Mouse (Mus musculus) heart, adult 2 months (tissue): ENCODE measurements around the gene Vwa3b. TPM values are rescaled to one million over a fixed set of nuclear protein-coding genes. Genes with fewer than 3 reads are reported as not detected.
A peak's percentile ranks its signal among the peaks of the same experiment; 100 is the strongest.

Experiments used
- DNase-seq, 2 experiments: peaks; one replicate each; pipeline ENCODE4 v3.0.0; 2021
- H3K27ac ChIP-seq: fragments of 200-600 bp; 2 replicates; pipeline ENCODE4 v1.8.1; 2022
- H3K27me3 ChIP-seq: fragments of 200-500 bp; 2 replicates; pipeline ENCODE4 v1.6.1; 2012; ENCODE audit warnings: mild to moderate bottlenecking, low read length, inconsistent platforms, mixed read lengths; ENCODE audit not compliant: control insufficient read depth, insufficient read depth
- H3K36me3 ChIP-seq: fragments of 200-500 bp; 2 replicates; pipeline ENCODE4 v1.6.1; 2012; ENCODE audit warnings: low read length, inconsistent platforms; ENCODE audit not compliant: control insufficient read depth, insufficient read depth
- H3K4me1 ChIP-seq: fragments of 200-500 bp; 2 replicates; pipeline ENCODE4 v1.6.1; 2011; ENCODE audit warnings: low read length; ENCODE audit not compliant: control insufficient read depth, insufficient read depth
- H3K4me3 ChIP-seq: fragments of 200-600 bp; 2 replicates; pipeline ENCODE4 v1.8.1; 2022
- H3K79me2 ChIP-seq: fragments of 200-500 bp; replicated peaks from 2 replicates; pipeline ENCODE4 v1.6.1; 2012; ENCODE audit warnings: mild to moderate bottlenecking, inconsistent platforms, low read length, moderate library complexity, mixed read lengths; ENCODE audit not compliant: control insufficient read depth, insufficient read depth
- H3K9ac ChIP-seq: fragments of 200-500 bp; 2 replicates; pipeline ENCODE4 v1.6.1; 2012; ENCODE audit warnings: low read depth, mild to moderate bottlenecking, control low read depth, inconsistent platforms, low read length, mixed read lengths
- CTCF ChIP-seq: fragments of 200-600 bp; IDR thresholded peaks from 2 replicates; pipeline ENCODE4 v1.8.1; 2022; ENCODE audit warnings: antibody characterized with exemption, mild to moderate bottlenecking, moderate library complexity
- EP300 ChIP-seq: fragments of 200-500 bp; IDR thresholded peaks from 2 replicates; pipeline ENCODE4 v1.6.1; 2011; ENCODE audit warnings: low read depth, low read length, control low read depth; ENCODE audit not compliant: insufficient read depth
- POLR2A ChIP-seq: fragments of 200-500 bp; IDR thresholded peaks from 2 replicates; pipeline ENCODE4 v1.6.1; 2011; ENCODE audit warnings: mild to moderate bottlenecking, low read depth, low read length, control low read depth; ENCODE audit not compliant: insufficient read depth
- WGBS: fragments of 180-500 bp; shearing (Covaris S2); methylation state at CpG from one replicate; pipeline ENCODE4 v1.1.7; 2018; 5-methylcytosine and 5-hydroxymethylcytosine counted together
- intact Hi-C: fragments of 180-260 bp; cut with DNase I; formaldehyde crosslinking; loops from one replicate; pipeline ENCODE4 v1.15.1; 2025
- polyA plus RNA-seq: library from polyadenylated mRNA; depleted of rRNA; stranded (reverse); fragments of >200 nt; gene quantifications from 2 replicates; pipeline ENCODE4 v1.2.3, GENCODE M21; 2012
- total RNA-seq, 2 experiments: library from RNA; stranded (reverse); gene quantifications; 2 replicates each; pipeline ENCODE4 v1.2.3; 2021

Gene Vwa3b
- total and polyA plus RNA-seq, 3 experiments: 0.13 to 1.0 (median 0.43) TPM

GRCm38 (mm10) chr1:37022704-37023103 lies 3.7 kb upstream of the Vwa3b start:
- H3K9ac ChIP-seq: no peak overlapping the region
- intact Hi-C loops: no loop called here
- TF ChIP-seq CTCF (no peak), POLR2A (no peak), EP300 (no peak)
- H3K79me2 ChIP-seq: no peaks in the 10 kb centered on the region
- DNase-seq: no peak
- H3K27ac ChIP-seq: no peak overlapping the region
- H3K4me1 ChIP-seq: no peaks in the 10 kb centered on the region
- WGBS: 76% methylated on average over 2 of the region's 2 CpGs
- H3K36me3 ChIP-seq: no peaks in the 10 kb centered on the region
- no peaks in the 10 kb centered on the region for H3K27me3 ChIP-seq
- H3K4me3 ChIP-seq: no peak overlapping the region

GRCm38 (mm10) chr1:37024736-37025135 lies 1.7 kb upstream of the Vwa3b start:
- 59% methylated on average over 7 of the region's 7 CpGs for WGBS
- Histone ChIP-seq H3K9ac (no peak overlapping the region), H3K27ac (no peak overlapping the region), H3K27me3 (no peaks in the 10 kb centered on the region), H3K79me2 (no peaks in the 10 kb centered on the region), H3K4me3 (no peak overlapping the region), H3K4me1 (no peaks in the 10 kb centered on the region), H3K36me3 (no peaks in the 10 kb centered on the region)
- DNase-seq: no peak
- TF ChIP-seq EP300 (no peak), CTCF (no peak), POLR2A (no peak)
- intact Hi-C loops: loop anchor here (5.0 kb wide), 1 partner anchor 202 kb away; no protein-coding TSS in a partner anchor

GRCm38 (mm10) chr1:37025376-37025775 lies 1.0 kb upstream of the Vwa3b start:
- Histone ChIP-seq H3K9ac (no peak overlapping the region), H3K4me1 (no peaks in the 10 kb centered on the region), H3K36me3 (no peaks in the 10 kb centered on the region), H3K4me3 (no peak overlapping the region), H3K79me2 (no peaks in the 10 kb centered on the region), H3K27ac (no peak overlapping the region), H3K27me3 (no peaks in the 10 kb centered on the region)
- WGBS: 86% methylated on average over 1 of the region's 1 CpGs
- intact Hi-C loops: loop anchor here (5.0 kb wide), 1 partner anchor 203 kb away; no protein-coding TSS in a partner anchor
- TF ChIP-seq POLR2A (no peak), EP300 (no peak), CTCF (no peak)
- no peak for DNase-seq

GRCm38 (mm10) chr1:37026866-37027265 lies 470 bp downstream of the Vwa3b start:
- Histone ChIP-seq H3K79me2 (no peaks in the 10 kb centered on the region), H3K4me1 (no peaks in the 10 kb centered on the region), H3K4me3 (no peak overlapping the region), H3K27me3 (no peaks in the 10 kb centered on the region), H3K27ac (no peak overlapping the region), H3K36me3 (no peaks in the 10 kb centered on the region), H3K9ac (no peak overlapping the region)
- DNase-seq: no peak
- WGBS: 83% methylated on average over 6 of the region's 6 CpGs
- TF ChIP-seq EP300 (no peak), CTCF (no peak), POLR2A (no peak)
- intact Hi-C loops: loop anchor here (5.0 kb wide), 1 partner anchor 205 kb away; no protein-coding TSS in a partner anchor

GRCm38 (mm10) chr1:37028439-37029153 lies 2.2 kb downstream of the Vwa3b start:
- DNase-seq: no peak
- Histone ChIP-seq H3K4me1 (no peaks in the 10 kb centered on the region), H3K79me2 (no peaks in the 10 kb centered on the region), H3K9ac (no peak overlapping the region), H3K36me3 (no peaks in the 10 kb centered on the region), H3K27ac (peak overlapping the region; percentile 64; the same call in 1 of the 2 replicates), H3K27me3 (no peaks in the 10 kb centered on the region), H3K4me3 (peak overlapping the region; percentile 51)
- 9% methylated on average over 18 of the region's 18 CpGs for WGBS
- TF ChIP-seq EP300 (no peak), POLR2A (no peak), CTCF (no peak)
- intact Hi-C loops: loop anchor here (5.0 kb wide), 1 partner anchor 206 kb away; no protein-coding TSS in a partner anchor

GRCm38 (mm10) chr1:37029154-37029907 lies 2.9 kb downstream of the Vwa3b start:
- Histone ChIP-seq H3K36me3 (no peaks in the 10 kb centered on the region), H3K27me3 (no peaks in the 10 kb centered on the region), H3K27ac (peak overlapping the region; percentile 64), H3K9ac (0 out of 2 replicates have a peak overlapping the region, but pooled peaks have one; percentile 27), H3K4me1 (no peaks in the 10 kb centered on the region), H3K4me3 (peak overlapping the region; percentile 51), H3K79me2 (no peaks in the 10 kb centered on the region)
- intact Hi-C loops: loop anchor here (5.0 kb wide), 1 partner anchor 207 kb away; no protein-coding TSS in a partner anchor
- WGBS: 4% methylated on average over 26 of the region's 26 CpGs
- TF ChIP-seq EP300 (no peak), CTCF (no peak), POLR2A (no peak)
- DNase-seq: peak; percentile 81 to 82
